Mouse (Mus musculus) spleen, adult 2 months (tissue): ENCODE data around the gene Ooep. TPM values are rescaled to one million over a fixed set of nuclear protein-coding genes. Genes with fewer than 3 reads are reported as not detected.

Experiments
- DNase-seq, 2 experiments: peaks; one replicate each; pipeline versions ENCODE4 v3.0.0 to v3.0.0-alpha.2; 2012 to 2021; ENCODE audit warnings: low spot score in 2 of 2, low read depth in 1 of 2
- H3K27ac ChIP-seq: fragments of 200-500 bp; 2 replicates; pipeline ENCODE4 v1.5.1; 2012; ENCODE audit warnings: low read length, inconsistent platforms; ENCODE audit not compliant: insufficient read depth
- H3K27me3 ChIP-seq: fragments of 200-500 bp; 2 replicates; pipeline ENCODE4 v1.6.1; 2012; ENCODE audit warnings: mild to moderate bottlenecking, moderate library complexity, low read length, inconsistent platforms; ENCODE audit not compliant: control insufficient read depth, insufficient read depth
- H3K36me3 ChIP-seq: fragments of 200-500 bp; 2 replicates; pipeline ENCODE4 v1.6.1; 2012; ENCODE audit warnings: mild to moderate bottlenecking, low read length, inconsistent platforms; ENCODE audit not compliant: control insufficient read depth, insufficient read depth
- H3K4me1 ChIP-seq: fragments of 200-500 bp; 2 replicates; pipeline ENCODE4 v1.6.1; 2011; ENCODE audit warnings: inconsistent platforms; ENCODE audit not compliant: control insufficient read depth, insufficient read depth, insufficient read length
- H3K4me3 ChIP-seq: fragments of 200-500 bp; 2 replicates; pipeline ENCODE4 v1.5.1; 2011; ENCODE audit warnings: mild to moderate bottlenecking, inconsistent platforms; ENCODE audit not compliant: insufficient read depth, insufficient read length; ENCODE audit errors: extremely low read depth
- CTCF ChIP-seq: fragments of 200-500 bp; IDR thresholded peaks from 2 replicates; pipeline ENCODE4 v1.5.1; 2011; ENCODE audit warnings: mild to moderate bottlenecking, inconsistent platforms; ENCODE audit not compliant: insufficient read depth, insufficient read length, insufficient replicate concordance; ENCODE audit errors: extremely low read depth
- POLR2A ChIP-seq: fragments of 200-500 bp; IDR thresholded peaks from 2 replicates; pipeline ENCODE4 v1.6.1; 2011; ENCODE audit warnings: low read depth, low read length, inconsistent platforms
- WGBS: fragments of 180-500 bp; shearing (Covaris S2); methylation state at CpG from one replicate; pipeline ENCODE4 v1.1.7; 2018; 5-methylcytosine and 5-hydroxymethylcytosine counted together
- polyA plus RNA-seq: library from polyadenylated mRNA; depleted of rRNA; stranded (reverse); fragments of >200 nt; gene quantifications from 2 replicates; pipeline ENCODE4 v1.2.3, GENCODE M21; 2012

Gene Ooep
- polyA plus RNA-seq, 1 experiment: not detected

DNA sequence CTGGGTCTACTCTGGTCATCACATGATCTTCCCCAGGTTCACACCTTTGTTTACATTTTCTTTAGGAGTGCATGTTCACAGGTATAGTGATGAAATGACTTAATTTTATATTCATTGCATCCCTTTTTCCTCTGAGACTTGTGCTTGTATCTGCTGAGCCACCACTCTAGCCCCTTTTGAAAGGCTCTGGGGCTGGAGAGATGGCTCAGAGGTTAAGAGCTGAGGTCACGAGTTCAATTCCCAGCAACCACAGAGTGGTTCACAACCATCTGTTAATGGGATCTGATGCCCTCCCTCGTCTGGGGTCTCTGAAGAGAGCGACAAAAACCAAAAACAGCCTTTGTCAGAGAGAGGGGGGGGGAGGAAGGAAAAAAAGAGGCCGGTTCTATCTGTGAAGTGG is 3.0 kb downstream of the Ooep start:
- Histone ChIP-seq H3K27me3 (no peaks in the 10 kb centered on the region), H3K4me1 (no peaks in the 10 kb centered on the region), H3K36me3 (no peaks in the 10 kb centered on the region), H3K4me3 (no peak overlapping the region), H3K27ac (no peak overlapping the region)
- DNase-seq: no peak
- 85% methylated on average over 4 of the region's 4 CpGs for WGBS
- TF ChIP-seq POLR2A (no peak), CTCF (no peak)

DNA sequence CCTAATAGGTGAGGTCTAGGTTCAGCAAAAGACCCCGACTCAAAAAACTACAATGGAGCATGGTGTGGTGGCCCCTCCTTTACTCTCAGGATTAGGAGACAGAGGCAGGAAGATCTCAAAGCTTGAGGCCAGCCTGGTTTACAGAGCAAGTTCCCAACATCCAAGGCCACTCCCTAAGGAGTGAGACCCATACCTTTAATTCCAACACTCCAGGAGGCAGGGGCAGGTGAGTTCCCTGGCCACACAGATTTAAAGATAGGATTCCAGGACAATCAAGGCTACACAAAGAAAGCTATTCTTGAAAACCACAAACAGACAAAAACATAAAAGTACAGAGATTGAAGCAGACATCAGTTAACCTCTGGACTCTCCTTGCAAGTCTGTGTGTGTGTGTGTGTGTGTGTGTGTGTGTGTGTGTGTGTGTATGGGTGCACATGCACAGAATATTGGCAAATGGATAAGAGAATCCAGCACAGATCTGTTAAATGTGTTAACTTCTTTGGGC is 3.6 kb downstream of the Ooep start:
- H3K27me3 ChIP-seq: no peaks in the 10 kb centered on the region
- no peak overlapping the region for H3K4me3 ChIP-seq
- 80% methylated on average over 1 of the region's 1 CpGs for WGBS
- TF ChIP-seq CTCF (no peak), POLR2A (no peak)
- no peak overlapping the region for H3K27ac ChIP-seq
- DNase-seq: no peak
- H3K36me3 ChIP-seq: no peaks in the 10 kb centered on the region
- H3K4me1 ChIP-seq: no peaks in the 10 kb centered on the region

DNA sequence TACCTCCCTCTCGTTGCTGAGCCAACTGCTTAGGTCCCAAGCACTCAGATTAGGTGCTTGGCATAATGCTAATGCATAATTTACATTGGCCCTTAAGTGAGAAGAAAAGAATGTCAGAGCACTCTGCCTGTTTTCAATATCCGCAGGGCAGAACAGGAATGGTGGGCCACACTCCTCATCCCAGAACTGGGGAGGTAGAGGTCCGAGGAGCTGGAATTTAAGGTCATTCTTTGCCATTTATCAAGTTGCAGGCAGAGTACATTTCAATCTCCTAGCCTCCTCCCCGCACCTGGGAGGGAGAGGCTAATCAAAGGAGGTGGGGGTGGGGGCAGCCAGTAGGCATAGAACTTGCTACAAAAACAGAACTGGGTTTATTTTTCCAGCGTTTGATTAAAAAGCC is 4.1 kb downstream of the Ooep start:
- Histone ChIP-seq H3K27ac (no peak overlapping the region), H3K36me3 (no peaks in the 10 kb centered on the region), H3K27me3 (no peaks in the 10 kb centered on the region), H3K4me1 (no peaks in the 10 kb centered on the region), H3K4me3 (no peak overlapping the region)
- no peak for TF ChIP-seq CTCF
- TF ChIP-seq POLR2A: no peak
- DNase-seq: no peak
- WGBS: 76% methylated on average over 5 of the region's 5 CpGs

DNA sequence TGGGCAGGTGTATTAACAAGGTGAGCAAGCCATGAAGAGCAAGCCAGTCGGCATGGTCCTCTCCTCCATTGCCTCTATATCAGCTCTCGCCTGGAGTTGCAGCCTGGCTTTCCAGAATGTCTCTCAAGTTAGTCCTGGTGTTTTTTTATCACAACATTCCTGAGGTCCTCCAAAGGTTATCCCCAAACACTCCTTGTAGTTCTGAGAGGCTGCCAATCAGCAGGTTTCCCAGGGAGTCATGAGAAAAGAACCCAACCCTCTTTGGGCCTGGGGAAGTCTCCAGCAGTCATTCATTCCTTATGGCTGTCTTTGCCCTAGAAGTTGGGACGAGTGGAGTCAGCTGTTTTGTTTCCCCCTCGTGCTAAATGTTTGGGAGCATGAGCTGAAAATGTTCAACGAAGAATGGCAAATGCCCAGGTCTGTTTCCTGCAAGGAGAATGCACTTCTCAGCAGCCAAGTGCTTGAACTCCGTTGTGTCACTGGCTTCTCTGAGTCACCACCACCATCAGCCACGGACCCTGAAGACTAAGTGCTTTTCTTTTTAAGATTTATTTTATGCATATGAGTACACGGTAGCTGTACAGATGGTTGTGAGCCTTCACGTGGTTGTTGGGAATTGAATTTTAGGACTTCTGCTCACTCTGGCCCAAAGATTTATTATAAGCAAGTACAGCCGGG is 5.6 kb downstream of the Ooep start:
- Histone ChIP-seq H3K27me3 (no peaks in the 10 kb centered on the region), H3K4me3 (no peak overlapping the region), H3K36me3 (no peaks in the 10 kb centered on the region), H3K4me1 (no peaks in the 10 kb centered on the region), H3K27ac (no peak overlapping the region)
- TF ChIP-seq POLR2A (no peak), CTCF (no peak)
- DNase-seq: no peak
- 77% methylated on average over 10 of the region's 10 CpGs for WGBS

DNA sequence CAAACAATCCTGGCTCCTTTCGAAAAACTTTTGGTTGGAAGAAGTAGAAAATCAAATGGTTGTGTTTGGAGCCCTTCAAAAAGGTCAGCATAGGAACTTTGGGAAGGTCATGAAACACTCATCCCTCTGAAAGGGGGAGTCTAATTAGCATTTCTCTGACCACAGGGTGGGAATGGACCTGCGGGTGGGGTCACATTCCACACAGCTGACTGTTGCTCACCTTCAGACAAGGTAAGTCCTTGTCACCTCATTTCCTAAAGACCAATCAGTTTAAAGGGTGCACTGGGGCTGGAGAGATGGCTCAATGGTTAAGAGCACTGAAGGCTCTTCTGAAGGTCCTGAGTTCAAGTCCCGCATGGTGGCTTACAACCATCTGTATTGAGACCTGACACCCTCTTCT is 7.1 kb downstream of the Ooep start:
- Histone ChIP-seq H3K27ac (no peak overlapping the region), H3K27me3 (no peaks in the 10 kb centered on the region), H3K36me3 (no peaks in the 10 kb centered on the region), H3K4me3 (no peak overlapping the region), H3K4me1 (no peaks in the 10 kb centered on the region)
- TF ChIP-seq CTCF (no peak), POLR2A (no peak)
- DNase-seq: no peak
- 96% methylated on average over 3 of the region's 3 CpGs for WGBS

DNA sequence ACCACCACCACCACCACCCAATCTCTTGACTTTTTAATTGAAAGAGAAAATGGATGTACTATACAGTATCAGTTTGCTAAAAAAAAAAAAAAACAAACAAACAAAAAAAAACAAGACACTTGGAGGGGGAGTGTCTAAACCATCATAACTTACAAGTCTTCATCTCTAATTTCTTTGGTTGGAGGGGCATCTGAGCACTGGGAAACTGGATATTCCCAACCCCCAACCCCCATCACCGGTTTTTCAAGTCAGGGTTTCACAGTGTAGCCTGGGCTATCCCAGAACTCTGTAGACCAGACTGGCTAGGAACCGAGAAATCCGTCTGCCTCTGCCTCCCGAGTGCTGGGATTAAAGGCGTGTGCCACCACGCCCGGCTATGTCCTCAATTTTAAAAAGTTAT is 8.7 kb downstream of the Ooep start:
- Histone ChIP-seq H3K4me1 (no peaks in the 10 kb centered on the region), H3K27me3 (no peaks in the 10 kb centered on the region), H3K36me3 (no peaks in the 10 kb centered on the region), H3K27ac (no peak overlapping the region), H3K4me3 (no peak overlapping the region)
- 95% methylated on average over 7 of the region's 7 CpGs for WGBS
- DNase-seq: no peak
- no peak for TF ChIP-seq POLR2A
- TF ChIP-seq CTCF: no peak

DNA sequence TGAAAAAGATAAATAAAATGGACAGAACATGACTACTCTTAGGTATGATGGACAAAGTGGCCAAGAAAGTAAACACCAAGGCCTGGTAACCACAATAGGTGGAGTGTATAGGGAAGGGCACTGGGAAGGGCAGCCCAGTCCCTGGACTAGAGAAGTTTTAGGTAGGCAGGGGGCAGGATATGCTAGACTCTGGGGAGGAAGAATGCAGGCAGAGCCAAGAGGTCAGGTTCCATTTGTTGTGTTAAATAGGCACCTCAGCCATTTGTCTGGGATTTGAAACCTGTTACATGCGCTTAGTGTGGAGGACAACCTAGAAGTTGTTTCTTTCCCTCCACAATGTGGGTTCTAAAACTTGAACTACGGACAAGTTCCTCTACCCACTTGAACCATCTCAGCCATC is 9.2 kb downstream of the Ooep start:
- no peak overlapping the region for H3K27ac ChIP-seq
- no peak overlapping the region for H3K4me3 ChIP-seq
- TF ChIP-seq CTCF (no peak), POLR2A (no peak)
- no peaks in the 10 kb centered on the region for H3K36me3 ChIP-seq
- H3K27me3 ChIP-seq: no peaks in the 10 kb centered on the region
- 86% methylated on average over 2 of the region's 2 CpGs for WGBS
- DNase-seq: no peak
- no peaks in the 10 kb centered on the region for H3K4me1 ChIP-seq
